Mouse (Mus musculus) limb, embryonic 10.5 days (tissue): Measurements from ENCODE around the gene Capzb. TPM values are rescaled to one million over a fixed set of nuclear protein-coding genes. Genes with fewer than 3 reads are reported as not detected.
A peak's percentile ranks its signal among the peaks of the same experiment; 100 is the strongest.

Experiments used
- DNase-seq: peaks from one replicate; pipeline ENCODE4 v3.0.0-alpha.2; 2017; ENCODE audit warnings: low spot score
- H3K27ac ChIP-seq: fragments of 300-500 bp; sonication (generic); 2 replicates; pipeline ENCODE4 v1.5.1; 2016; ENCODE audit warnings: mild to moderate bottlenecking
- H3K27me3 ChIP-seq: fragments of 300-500 bp; sonication (generic); 2 replicates; pipeline ENCODE4 v1.6.1; 2016; ENCODE audit warnings: low read depth, mild to moderate bottlenecking; ENCODE audit not compliant: poor library complexity, severe bottlenecking
- H3K36me3 ChIP-seq: fragments of 300-500 bp; sonication (generic); 2 replicates; pipeline ENCODE4 v1.6.1; 2016; ENCODE audit warnings: mild to moderate bottlenecking, moderate library complexity
- H3K4me1 ChIP-seq: fragments of 300-500 bp; sonication (generic); 2 replicates; pipeline ENCODE4 v1.6.1; 2016
- H3K4me3 ChIP-seq: fragments of 300-500 bp; sonication (generic); 2 replicates; pipeline ENCODE4 v1.5.1; 2016; ENCODE audit warnings: mild to moderate bottlenecking, moderate library complexity
- H3K9me3 ChIP-seq: fragments of 300-500 bp; sonication (generic); replicated peaks from 2 replicates; pipeline ENCODE4 v1.6.1; 2016; ENCODE audit warnings: mild to moderate bottlenecking
- WGBS: fragments of 180-500 bp; shearing (Covaris S2); methylation state at CpG from one replicate; pipeline ENCODE4 v1.1.7; 2016; 5-methylcytosine and 5-hydroxymethylcytosine counted together
- polyA plus RNA-seq: library from polyadenylated mRNA; unstranded; fragments of >200 nt; fragmentation: Nextera tagmentation; extraction: Ambion mirVana; gene quantifications from 2 replicates; pipeline ENCODE4 v1.2.1, GENCODE M21; 2016

Gene Capzb
- polyA plus RNA-seq, 1 experiment from 2014 or later: 390 TPM

DNA sequence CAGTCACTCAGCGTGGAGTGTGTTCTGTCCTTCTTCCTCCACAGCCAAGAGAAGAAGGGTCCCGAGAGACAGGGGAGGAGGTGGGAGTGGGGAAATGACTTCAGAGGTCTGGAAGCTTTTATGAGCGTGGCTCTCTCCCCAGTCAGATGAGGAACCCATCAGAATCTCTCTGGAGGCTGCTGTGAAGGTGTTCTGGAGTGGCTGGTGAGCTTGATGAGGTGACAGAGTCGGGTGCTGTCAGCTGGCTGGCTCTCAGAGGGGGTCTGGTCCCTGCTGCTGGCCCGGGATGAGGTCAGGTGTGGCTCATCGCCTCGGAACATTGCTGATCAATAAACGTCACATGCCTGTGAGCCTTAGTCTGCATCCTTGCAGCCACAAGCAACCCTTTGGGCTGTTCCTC, 25.6 kb upstream of the Capzb start:
- H3K36me3 ChIP-seq: no peaks in the 10 kb centered on the region
- no peak overlapping the region; the same call in 1 of the 2 replicates for H3K27ac ChIP-seq
- H3K27me3 ChIP-seq: no peaks in the 10 kb centered on the region
- H3K4me3 ChIP-seq: no peak overlapping the region
- peaks cover 20% of the 10 kb centered on the region for H3K4me1 ChIP-seq
- whole genome bisulfite sequencing: 44% methylated on average over 8 of the region's 8 CpGs
- H3K9me3 ChIP-seq: no peaks in the 10 kb centered on the region
- peak; percentile 38 for DNase-seq

DNA sequence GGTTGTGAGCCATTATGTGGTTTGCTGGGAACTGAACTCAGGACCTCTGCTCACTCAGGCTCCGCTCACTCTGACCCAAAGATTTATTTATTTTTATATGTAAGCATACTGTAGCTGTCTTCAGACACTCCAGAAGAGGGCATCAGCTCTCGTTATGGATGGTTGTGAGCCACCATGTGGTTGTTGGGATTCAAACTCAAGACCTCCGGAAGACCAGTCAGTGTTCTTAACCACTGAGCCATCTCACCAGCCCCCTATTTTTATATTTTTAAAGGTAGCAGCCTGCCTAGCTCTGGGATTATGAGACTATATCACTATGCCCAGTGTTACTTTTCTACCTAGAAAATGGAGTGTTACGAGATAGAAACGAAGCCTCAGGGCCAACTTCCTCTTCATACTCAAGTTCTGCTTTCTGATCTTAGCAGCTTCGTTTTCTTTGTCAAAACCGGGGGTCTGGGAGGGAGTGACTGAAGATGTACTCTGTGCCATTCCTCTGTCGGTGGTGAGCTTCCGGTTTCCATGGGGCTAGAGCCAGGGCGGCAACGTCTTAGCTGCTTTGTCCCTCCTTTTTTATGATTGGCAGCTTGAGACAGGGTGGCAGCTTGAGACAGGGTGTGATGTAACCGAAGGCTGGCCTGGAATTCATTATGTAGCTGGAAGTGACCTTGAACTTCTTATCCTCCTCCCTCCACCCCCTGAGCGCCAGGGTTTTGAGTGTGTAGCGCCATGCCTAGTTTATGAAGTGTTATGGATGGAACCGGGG, 23.5 kb upstream of the Capzb start:
- no peaks in the 10 kb centered on the region for H3K9me3 ChIP-seq
- H3K27ac ChIP-seq: peak overlapping the region; percentile 65
- no peak overlapping the region for H3K4me3 ChIP-seq
- no peaks in the 10 kb centered on the region for H3K27me3 ChIP-seq
- H3K36me3 ChIP-seq: no peaks in the 10 kb centered on the region
- DNase-seq: peak; percentile 60
- 76% methylated on average over 15 of the region's 15 CpGs for WGBS
- peaks cover 20% of the 10 kb centered on the region for H3K4me1 ChIP-seq

DNA sequence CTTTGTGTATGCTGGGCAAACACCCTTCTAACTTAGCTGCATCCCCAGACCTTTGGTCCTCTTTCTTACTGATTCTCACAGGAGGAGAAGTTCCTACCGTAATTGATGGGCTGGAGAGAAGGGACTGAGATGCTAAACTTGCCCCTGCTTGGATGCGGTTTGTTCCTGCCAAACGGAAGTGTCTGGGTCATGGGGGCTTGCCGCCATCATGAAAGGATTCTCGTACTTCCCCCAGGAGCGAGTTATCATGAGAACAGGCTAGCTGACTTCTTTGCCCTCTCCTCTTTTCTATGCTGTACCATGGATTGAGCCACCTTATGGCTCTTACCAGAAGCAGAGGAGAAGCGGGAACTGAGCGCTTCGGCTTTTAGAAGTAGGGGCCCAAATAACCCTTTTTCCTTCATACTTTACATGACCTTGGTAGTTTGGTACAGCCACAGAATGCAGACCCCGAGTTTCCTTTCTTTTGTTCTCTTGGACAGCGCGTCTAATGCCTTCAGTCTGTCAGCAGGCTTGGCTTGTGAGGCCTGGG, 22.9 kb upstream of the Capzb start:
- Histone ChIP-seq H3K9me3 (no peaks in the 10 kb centered on the region), H3K4me1 (peaks cover 20% of the 10 kb centered on the region), H3K27me3 (no peaks in the 10 kb centered on the region), H3K4me3 (no peak overlapping the region), H3K27ac (peak overlapping the region; percentile 65), H3K36me3 (no peaks in the 10 kb centered on the region)
- WGBS: 82% methylated on average over 12 of the region's 12 CpGs
- DNase-seq: no peak

DNA sequence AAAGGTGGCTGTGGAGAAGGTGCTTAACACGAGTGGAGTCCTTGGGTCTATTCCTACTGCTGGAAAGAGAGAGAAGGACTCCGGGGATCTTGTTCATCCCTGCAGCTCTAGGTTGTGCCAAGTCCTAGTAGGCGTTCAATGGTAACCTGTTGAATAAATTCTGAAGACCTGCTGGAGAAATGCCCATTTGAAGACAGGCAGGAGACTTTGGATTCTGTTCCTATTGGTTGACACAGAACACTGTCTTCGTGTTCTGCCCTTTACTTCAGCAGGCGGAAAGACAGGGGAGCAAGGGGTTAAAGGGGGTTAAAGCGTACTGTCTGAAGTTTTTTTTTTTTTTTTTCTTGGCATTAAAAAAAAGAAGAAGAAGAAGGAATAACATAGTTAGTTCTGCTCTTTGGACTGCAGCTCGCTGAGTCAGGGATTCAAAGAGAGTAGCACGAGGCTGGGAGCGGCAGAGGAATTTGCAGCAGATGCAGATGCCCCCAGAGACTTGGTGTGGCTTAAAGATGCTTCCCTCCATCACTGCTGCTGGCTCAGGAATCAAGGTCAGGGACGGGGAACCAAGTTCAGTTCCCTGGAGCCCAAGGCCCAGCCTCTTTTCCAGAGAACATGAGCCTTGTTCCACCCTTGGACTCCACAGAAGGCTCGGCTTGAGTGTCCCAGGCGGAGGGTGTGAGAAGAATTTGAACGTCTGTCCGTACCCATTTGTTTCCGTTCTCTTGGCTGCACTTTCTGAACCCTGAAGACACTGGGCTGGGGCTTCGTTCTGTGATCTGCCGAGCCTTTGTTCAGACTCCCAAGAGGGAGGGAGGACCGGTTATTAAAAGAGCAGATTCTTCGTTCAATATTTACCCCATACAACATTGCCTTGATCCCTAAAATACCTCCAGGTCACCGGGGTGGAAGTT, 17.4 kb upstream of the Capzb start:
- Histone ChIP-seq H3K9me3 (peaks cover 2% of the 10 kb centered on the region; the same call in 1 of the 2 replicates), H3K27me3 (no peaks in the 10 kb centered on the region), H3K4me1 (peaks cover 5% of the 10 kb centered on the region; the same call in 1 of the 2 replicates), H3K4me3 (no peak overlapping the region), H3K27ac (no peak overlapping the region), H3K36me3 (no peaks in the 10 kb centered on the region)
- 75% methylated on average over 20 of the region's 20 CpGs for WGBS
- no peak for DNase-seq

DNA sequence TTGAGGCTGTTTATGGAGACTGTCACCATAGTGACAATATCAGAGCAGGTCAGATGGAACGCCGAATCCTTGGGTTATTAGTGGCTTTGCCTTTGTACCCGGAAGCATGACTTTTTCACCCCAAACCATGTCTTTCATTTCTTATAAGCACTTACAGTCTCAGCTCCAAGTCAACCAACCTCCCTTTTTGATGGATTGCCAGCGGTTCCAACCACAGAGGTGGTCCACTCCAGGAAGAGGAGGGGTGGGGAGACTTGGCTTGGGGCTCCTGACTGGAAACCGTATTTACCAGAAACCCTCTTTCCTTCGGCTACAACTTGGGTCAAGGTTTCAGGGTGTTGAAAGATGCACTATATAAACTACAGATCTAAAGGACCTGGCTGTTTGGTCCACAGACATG, 16.7 kb upstream of the Capzb start:
- Histone ChIP-seq H3K4me3 (no peak overlapping the region), H3K9me3 (peaks cover 2% of the 10 kb centered on the region; the same call in 1 of the 2 replicates), H3K4me1 (peaks cover 6% of the 10 kb centered on the region; the same call in 1 of the 2 replicates), H3K27ac (no peak overlapping the region), H3K27me3 (no peaks in the 10 kb centered on the region), H3K36me3 (no peaks in the 10 kb centered on the region)
- DNase-seq: no peak
- WGBS: 87% methylated on average over 6 of the region's 6 CpGs

DNA sequence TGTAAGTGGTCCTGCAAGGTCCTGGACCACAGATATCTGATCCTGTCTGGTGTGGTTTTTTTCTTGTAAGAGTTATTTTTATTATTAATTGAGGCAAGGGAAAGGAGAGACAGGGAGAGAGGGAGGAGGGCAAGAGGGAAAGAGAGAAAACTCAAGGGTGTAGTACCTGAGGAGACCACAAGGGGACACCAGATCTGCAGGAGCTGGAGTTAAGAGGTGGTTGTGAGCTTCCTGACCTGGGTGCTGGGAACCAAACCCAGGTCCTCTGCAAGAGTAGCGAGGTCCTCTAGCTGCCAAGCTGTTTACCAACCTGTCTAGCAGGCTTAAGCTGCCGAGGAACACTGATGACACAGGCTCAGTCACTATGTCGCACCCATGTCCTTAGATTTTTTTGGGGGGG, 14.8 kb upstream of the Capzb start:
- Histone ChIP-seq H3K4me1 (peaks cover 12% of the 10 kb centered on the region; the same call in 1 of the 2 replicates), H3K27me3 (no peaks in the 10 kb centered on the region), H3K36me3 (no peaks in the 10 kb centered on the region), H3K27ac (no peak overlapping the region), H3K4me3 (no peak overlapping the region), H3K9me3 (peaks cover 2% of the 10 kb centered on the region; the same call in 1 of the 2 replicates)
- WGBS: 92% methylated on average over 3 of the region's 3 CpGs
- DNase-seq: no peak

DNA sequence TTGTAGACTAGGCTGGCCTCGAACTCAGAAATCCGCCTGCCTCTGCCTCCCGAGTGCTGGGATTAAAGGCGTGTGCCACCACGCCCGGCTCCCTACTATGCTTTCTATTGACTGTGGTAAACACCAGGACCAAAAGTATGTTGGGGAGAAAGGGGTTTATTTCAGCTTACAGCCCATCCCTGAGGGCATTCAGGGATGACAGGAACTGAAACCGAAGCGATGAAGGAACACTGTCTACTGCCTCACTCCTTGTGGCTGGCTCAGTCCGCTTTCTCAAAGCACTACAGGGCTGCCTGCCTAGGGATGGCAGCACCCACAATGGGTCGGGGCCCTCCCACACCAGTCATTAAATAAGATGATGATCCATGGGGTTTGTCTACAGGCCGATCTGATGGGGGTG, 14.3 kb upstream of the Capzb start:
- H3K27ac ChIP-seq: no peak overlapping the region
- H3K4me3 ChIP-seq: no peak overlapping the region
- peaks cover 12% of the 10 kb centered on the region; the same call in 1 of the 2 replicates for H3K4me1 ChIP-seq
- no peak for DNase-seq
- peaks cover 2% of the 10 kb centered on the region; the same call in 1 of the 2 replicates for H3K9me3 ChIP-seq
- no peaks in the 10 kb centered on the region for H3K27me3 ChIP-seq
- WGBS: 96% methylated on average over 11 of the region's 11 CpGs
- H3K36me3 ChIP-seq: no peaks in the 10 kb centered on the region

DNA sequence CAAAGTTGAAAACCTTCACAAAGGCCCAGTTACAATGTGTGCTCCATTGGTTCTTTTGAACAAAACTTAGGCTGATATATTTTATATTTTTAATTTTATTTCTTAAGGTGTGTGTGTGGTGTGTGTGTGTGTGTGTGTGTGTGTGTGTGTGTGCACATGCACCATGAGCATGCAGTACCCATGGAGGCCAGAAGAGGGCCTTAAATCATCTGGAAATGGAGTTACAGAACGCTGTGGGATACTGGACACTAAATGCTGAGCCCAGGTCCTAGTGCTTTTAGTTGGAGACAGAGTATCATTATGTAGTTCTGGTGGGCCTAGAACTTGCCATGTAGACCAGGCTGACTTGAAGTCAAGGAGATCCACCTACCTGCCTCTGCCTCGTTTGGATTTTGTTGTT, 13.5 kb upstream of the Capzb start:
- Histone ChIP-seq H3K36me3 (no peaks in the 10 kb centered on the region), H3K4me3 (no peak overlapping the region), H3K9me3 (peaks cover 2% of the 10 kb centered on the region; the same call in 1 of the 2 replicates), H3K27me3 (no peaks in the 10 kb centered on the region), H3K4me1 (peaks cover 12% of the 10 kb centered on the region; the same call in 1 of the 2 replicates), H3K27ac (no peak overlapping the region)
- no peak for DNase-seq
- 80% methylated on average over 2 of the region's 2 CpGs for WGBS

DNA sequence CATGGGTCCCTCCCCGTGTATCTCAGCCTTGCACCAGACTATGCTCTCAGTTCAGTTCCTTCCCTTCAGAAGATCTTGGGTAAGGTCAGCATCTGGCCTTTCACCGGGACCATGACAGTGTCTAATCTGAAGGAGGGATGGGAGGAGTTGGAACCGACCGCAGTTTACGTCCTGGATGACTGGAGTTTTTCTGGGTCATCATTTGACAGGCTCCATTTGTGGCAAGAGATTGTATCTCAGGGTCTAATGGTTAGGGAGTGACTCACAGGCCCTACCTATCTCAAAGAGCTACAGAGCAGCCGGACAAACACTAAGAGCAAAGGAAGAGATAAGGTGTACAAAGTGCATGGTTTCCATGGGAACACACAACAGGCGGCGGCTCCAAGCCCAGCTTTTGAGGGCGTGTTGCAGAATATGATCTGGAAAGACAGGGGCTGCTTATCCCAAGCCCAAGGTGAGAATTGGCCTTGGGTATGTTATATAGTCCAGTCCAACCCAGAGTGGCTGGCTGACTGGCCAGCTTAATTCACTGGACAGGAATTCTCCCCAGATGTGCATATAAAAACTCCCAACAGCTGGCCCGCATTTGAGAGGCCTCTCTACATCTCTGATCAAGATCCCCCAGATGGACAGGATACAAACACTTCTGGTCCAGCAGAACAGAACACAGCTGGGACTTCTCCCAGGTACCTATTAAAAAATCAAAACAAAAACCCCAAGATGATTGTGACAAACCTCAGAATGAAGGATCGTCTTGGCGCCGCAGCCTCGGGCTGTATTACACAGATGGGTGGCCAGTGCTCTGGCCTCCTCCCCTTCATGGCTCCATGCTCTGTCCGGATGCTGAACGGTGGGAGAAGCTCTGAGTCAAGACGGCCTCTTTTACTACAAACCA, 12.7 kb upstream of the Capzb start:
- peaks cover 2% of the 10 kb centered on the region; the same call in 1 of the 2 replicates for H3K9me3 ChIP-seq
- H3K27me3 ChIP-seq: no peaks in the 10 kb centered on the region
- H3K4me1 ChIP-seq: peaks cover 12% of the 10 kb centered on the region; the same call in 1 of the 2 replicates
- H3K27ac ChIP-seq: no peak overlapping the region
- DNase-seq: no peak
- 89% methylated on average over 17 of the region's 17 CpGs for WGBS
- H3K36me3 ChIP-seq: no peaks in the 10 kb centered on the region
- H3K4me3 ChIP-seq: no peak overlapping the region

DNA sequence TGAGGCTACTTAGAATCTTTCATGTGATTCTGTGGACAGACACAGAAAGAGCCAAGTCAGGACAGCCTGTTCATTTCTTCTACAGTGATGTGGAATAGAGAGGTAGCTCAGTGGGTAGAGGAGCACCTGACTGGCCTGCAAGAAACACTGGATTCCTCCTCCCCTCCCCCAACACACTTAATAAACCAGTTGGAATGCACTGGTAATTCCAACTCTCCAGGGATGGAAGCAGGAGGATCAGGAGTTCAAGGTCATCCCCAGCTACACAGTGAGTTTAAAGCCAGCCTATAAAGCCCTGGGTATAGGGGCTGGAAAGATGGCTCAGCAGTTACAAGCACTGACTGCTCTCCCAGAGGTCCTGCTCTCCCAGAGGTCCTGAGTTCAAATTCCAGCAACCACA, 10.2 kb upstream of the Capzb start:
- no peaks in the 10 kb centered on the region for H3K36me3 ChIP-seq
- H3K27me3 ChIP-seq: no peaks in the 10 kb centered on the region
- H3K4me3 ChIP-seq: no peak overlapping the region
- DNase-seq: no peak
- H3K4me1 ChIP-seq: peaks cover 12% of the 10 kb centered on the region; the same call in 1 of the 2 replicates
- peaks cover 2% of the 10 kb centered on the region; the same call in 1 of the 2 replicates for H3K9me3 ChIP-seq
- H3K27ac ChIP-seq: no peak overlapping the region

DNA sequence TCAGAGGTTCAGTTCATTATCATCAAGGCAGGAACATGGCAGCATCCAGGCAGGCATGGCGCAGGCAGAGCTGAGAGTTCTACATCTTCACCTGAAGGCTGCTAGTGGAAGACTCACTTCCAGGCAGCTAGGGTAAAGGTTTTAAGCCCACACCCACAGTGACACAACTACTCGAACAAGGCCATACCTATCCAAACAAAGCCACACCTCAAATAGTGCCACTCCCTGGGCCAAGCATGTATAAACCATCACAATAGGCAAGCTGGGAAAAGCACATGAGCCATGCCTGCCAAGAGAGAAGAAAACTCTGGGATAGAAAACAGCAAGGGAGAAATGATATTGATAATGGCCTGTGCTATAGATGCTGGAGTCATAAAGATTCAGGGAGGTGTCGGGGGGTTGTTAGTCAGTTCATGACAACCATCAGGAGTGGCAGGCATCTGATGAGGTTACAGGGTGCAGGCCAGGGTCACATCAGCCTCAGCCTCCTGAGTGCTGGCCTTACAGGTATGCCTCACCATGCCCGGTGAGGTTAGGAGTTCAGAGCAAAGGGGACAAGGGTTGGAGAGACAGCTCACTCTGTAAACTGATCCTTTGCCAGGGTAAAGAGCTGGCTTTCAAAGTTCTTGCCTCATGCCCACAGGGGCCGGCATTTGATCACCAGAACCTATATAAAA, 6.8 kb upstream of the Capzb start:
- no peak overlapping the region for H3K4me3 ChIP-seq
- no peak for DNase-seq
- H3K36me3 ChIP-seq: no peaks in the 10 kb centered on the region
- no peak overlapping the region for H3K27ac ChIP-seq
- no peaks in the 10 kb centered on the region for H3K9me3 ChIP-seq
- 91% methylated on average over 5 of the region's 5 CpGs for WGBS
- H3K4me1 ChIP-seq: 0 out of 2 replicates have a peak, but pooled peaks cover 6% of the 10 kb centered on the region
- H3K27me3 ChIP-seq: no peaks in the 10 kb centered on the region
